Mouse (Mus musculus) monocyte, adult 59 days (primary cell): ENCODE results near the gene Zmat3. TPM values are rescaled to one million over a fixed set of nuclear protein-coding genes. Genes with fewer than 3 reads are reported as not detected.

Experiments
- total RNA-seq, 2 experiments: library from RNA; stranded (reverse); gene quantifications; one replicate each; pipeline ENCODE4 v1.2.4; 2023

The Zmat3 gene
- total RNA-seq: 1 to 10 TPM; 5.0 to 7.0 TPM

DNA sequence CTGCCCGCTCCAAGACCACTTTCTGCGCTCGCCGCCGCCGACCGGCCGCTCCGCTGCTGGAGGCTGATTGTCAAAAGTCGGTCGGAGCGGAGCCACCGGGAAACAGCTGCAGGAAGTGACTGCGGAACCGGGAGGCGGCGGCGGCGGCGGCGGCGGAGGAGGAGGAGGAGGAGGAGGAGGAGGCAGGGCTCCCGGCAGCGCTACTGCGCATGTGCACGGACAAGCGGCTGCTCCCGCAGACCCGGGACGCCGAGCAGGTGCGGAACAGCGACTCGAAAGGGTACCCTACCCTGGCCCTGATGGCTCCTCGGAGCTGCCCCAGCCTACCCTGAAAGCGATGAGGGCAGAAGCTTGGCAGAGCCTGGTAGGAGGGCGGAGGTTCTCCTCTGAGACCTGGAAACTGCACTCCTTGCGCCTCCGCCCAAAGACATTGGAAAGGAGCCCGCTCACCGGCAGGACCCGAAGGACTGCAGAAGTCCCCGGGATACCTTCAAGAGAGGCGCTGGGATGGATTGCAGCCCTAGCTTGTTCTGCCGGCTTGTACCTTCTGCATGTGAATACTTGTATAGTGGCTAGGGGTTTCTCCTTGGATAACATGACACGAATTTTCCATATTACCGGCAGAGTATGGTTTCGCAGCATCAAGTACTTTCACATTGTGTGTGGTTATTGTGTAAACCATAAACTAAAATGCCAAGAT is at the start of gene Zmat3:
Gene Zmat3 (minus strand): TSS at position 469 of the 700 bp plus-strand sequence.

DNA sequence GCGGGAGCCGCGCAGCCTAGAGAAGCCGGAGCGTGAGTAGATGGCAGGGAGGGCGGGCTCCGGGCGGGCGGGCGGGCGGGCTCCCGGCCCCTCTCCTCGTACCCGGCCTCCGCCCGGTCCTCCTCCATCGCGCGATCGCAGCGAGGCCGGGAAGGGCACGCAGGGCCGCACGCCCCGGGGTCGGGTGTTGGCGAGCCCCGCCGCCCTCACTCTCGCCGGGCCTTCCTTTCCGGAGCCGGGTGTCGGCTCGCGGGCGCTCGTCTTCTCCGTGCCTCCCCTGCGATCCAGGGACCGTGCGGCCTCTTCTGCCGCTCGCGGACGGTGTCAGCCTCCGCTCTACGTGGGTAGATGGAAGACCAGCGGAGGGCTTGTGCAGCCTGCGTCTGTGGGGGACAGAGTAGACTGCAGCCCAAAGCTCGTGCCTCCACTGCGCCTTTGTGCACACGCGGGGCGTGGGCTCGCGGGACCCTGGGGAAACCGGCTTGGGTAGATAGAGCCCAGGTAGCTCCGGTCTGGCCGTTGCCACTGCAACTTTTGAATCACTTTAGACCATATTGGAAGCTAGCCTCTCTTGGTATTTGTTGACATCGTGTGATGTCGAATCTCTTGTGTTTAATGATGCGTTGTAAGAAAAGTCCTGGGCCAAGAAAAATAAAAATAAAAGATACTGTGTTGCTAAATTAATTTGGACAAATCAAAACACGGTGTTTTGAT is 31.8 kb upstream of the Zmat3 start, which contains the start of gene Pik3ca:
Gene Pik3ca (plus strand): TSS at position 211 of the 714 bp plus-strand sequence.

Other genes starting within 250 kb of the Zmat3 start
- 10 to 100 TPM; 50.4 to 54.1 TPM for gene Pik3ca, start 31.7 kb upstream of the Zmat3 start, total RNA-seq
- under 1 TPM in 1 of 2 experiments, not detected in 1; 0.82 TPM for gene Kcnmb3, start 126.2 kb upstream of the Zmat3 start, total RNA-seq
- 10 to 100 TPM; 23.0 to 26.0 TPM for gene Zfp639, start 144.2 kb upstream of the Zmat3 start, total RNA-seq
- gene Mfn1, start 163.5 kb upstream of the Zmat3 start, total RNA-seq: 10 to 100 TPM; 32.2 to 40.7 TPM